Mouse (Mus musculus) heart, adult 18-20 months (tissue): ENCODE data around the gene Tia1. TPM values are rescaled to one million over a fixed set of nuclear protein-coding genes. Genes with fewer than 3 reads are reported as not detected.

Experiments used
- DNase-seq, 2 experiments: peaks; one replicate each; pipeline ENCODE4 v3.0.0; 2021 to 2022; ENCODE audit warnings: mixed read lengths in 1 of 2
- total RNA-seq, 2 experiments: library from RNA; stranded (reverse); gene quantifications; 2 replicates each; pipeline ENCODE4 v1.2.3; 2021

Tia1 gene
- total RNA-seq, 2 experiments from 2014 or later, result 17.2 to 19.3 TPM

- no peak for DNase-seq
Observed at GRCm38 (mm10) chr6:86431531-86431930, 27.5 kb downstream of the Tia1 start.

GRCm38 (mm10) chr6:86433696-86434095 is 29.7 kb downstream of the Tia1 start:
- DNase-seq, result no peak

- DNase-seq, result peak in 1 of 2 experiments; percentile 52
Observed at GRCm38 (mm10) chr6:86437711-86438110, 33.7 kb downstream of the Tia1 start.

GRCm38 (mm10) chr6:86438272-86439118 is 34.5 kb downstream of the Tia1 start, which contains the start of gene C87436:
TSS of gene C87436 (plus strand) at chr6:86438374.
- DNase-seq, result peak; percentile 96 to 98

- no peak for DNase-seq
Observed at GRCm38 (mm10) chr6:86439119-86439496, 35.1 kb downstream of the Tia1 start.

GRCm38 (mm10) chr6:86439531-86439930 is 35.5 kb downstream of the Tia1 start:
- no peak for DNase-seq

GRCm38 (mm10) chr6:86441571-86441970 is 37.6 kb downstream of the Tia1 start:
- DNase-seq, result no peak

- DNase-seq, result no peak
Observed at GRCm38 (mm10) chr6:86445551-86445950, 41.5 kb downstream of the Tia1 start.

GRCm38 (mm10) chr6:86446927-86447568 is 43.0 kb downstream of the Tia1 start:
- no peak for DNase-seq

GRCm38 (mm10) chr6:86456727-86457126 is 52.7 kb downstream of the Tia1 start:
- no peak for DNase-seq

- DNase-seq, result no peak
Observed at GRCm38 (mm10) chr6:86463079-86463478, 59.1 kb downstream of the Tia1 start.

- DNase-seq, result no peak
Observed at GRCm38 (mm10) chr6:86471317-86471716, 67.3 kb downstream of the Tia1 start.

- DNase-seq, result no peak
Observed at GRCm38 (mm10) chr6:86471760-86472099, 67.7 kb downstream of the Tia1 start.

GRCm38 (mm10) chr6:86472100-86472955 is 68.3 kb downstream of the Tia1 start:
- peak; percentile 99 to 100 for DNase-seq

- DNase-seq, result no peak
Observed at GRCm38 (mm10) chr6:86473077-86473476, 69.1 kb downstream of the Tia1 start.

- no peak for DNase-seq
Observed at GRCm38 (mm10) chr6:86474072-86474471, 70.1 kb downstream of the Tia1 start.

GRCm38 (mm10) chr6:86474646-86475181 is 70.7 kb downstream of the Tia1 start:
- DNase-seq, result no peak

GRCm38 (mm10) chr6:86475462-86476167 is 71.6 kb downstream of the Tia1 start:
- peak; percentile 78 to 86 for DNase-seq

- DNase-seq, result no peak
Observed at GRCm38 (mm10) chr6:86476931-86477330, 72.9 kb downstream of the Tia1 start.

- DNase-seq, result peak; percentile 49 to 55
Observed at GRCm38 (mm10) chr6:86479311-86479710, 75.3 kb downstream of the Tia1 start.

- DNase-seq, result no peak
Observed at GRCm38 (mm10) chr6:86479816-86480188, 75.8 kb downstream of the Tia1 start.
